Mouse (Mus musculus): ENCODE results near the gene Mgll. TPM values are rescaled to one million over a fixed set of nuclear protein-coding genes. Genes with fewer than 3 reads are reported as not detected.

The Mgll gene
- polyA plus RNA-seq, 1 experiment from 2014 or later: 29.1 TPM

- Histone ChIP-seq H3K4me2 (ENCODE audit: low read depth, low read length) (no peak overlapping the region), H3K36me3 (ENCODE audit: control insufficient read depth, insufficient read depth, low read length) (no peaks in the 10 kb centered on the region), H3K27ac (replicated peaks; ENCODE audit: low read depth, low read length) (no peak overlapping the region), H3K9ac (ENCODE audit: low read depth, low read length) (no peak overlapping the region), H3K4me1 (ENCODE audit: control insufficient read depth, insufficient read depth, low read length) (peaks cover 23% of the 10 kb centered on the region), H3K9me3 (ENCODE audit: control insufficient read depth, low read length) (no peaks in the 10 kb centered on the region), H3K27me3 (replicated peaks; ENCODE audit: control insufficient read depth, insufficient read depth, low read length) (no peaks in the 10 kb centered on the region), H3K4me3 (ENCODE audit: low read depth, low read length) (no peak overlapping the region)
- ATAC-seq (ENCODE audit: low read depth) (no peak), DNase-seq (ENCODE audit: low spot score) (no peak)
- WGBS: 79% methylated on average over 8 of the region's 8 CpGs
Observed at GRCm38 (mm10) chr6:88736337-88736736, 12.1 kb downstream of the Mgll start.

- Histone ChIP-seq H3K4me2 (ENCODE audit: low read depth, low read length) (no peak overlapping the region), H3K9me3 (ENCODE audit: control insufficient read depth, low read length) (no peaks in the 10 kb centered on the region), H3K4me3 (ENCODE audit: low read depth, low read length) (no peak overlapping the region), H3K27ac (replicated peaks; ENCODE audit: low read depth, low read length) (peak overlapping the region; percentile 48; the same call in 1 of the 2 replicates), H3K4me1 (ENCODE audit: control insufficient read depth, insufficient read depth, low read length) (peaks cover 23% of the 10 kb centered on the region), H3K27me3 (replicated peaks; ENCODE audit: control insufficient read depth, insufficient read depth, low read length) (no peaks in the 10 kb centered on the region), H3K36me3 (ENCODE audit: control insufficient read depth, insufficient read depth, low read length) (no peaks in the 10 kb centered on the region), H3K9ac (ENCODE audit: low read depth, low read length) (no peak overlapping the region)
- WGBS: 58% methylated on average over 16 of the region's 16 CpGs
- peak; percentile 41 for DNase-seq (ENCODE audit: low spot score)
- no peak for ATAC-seq (ENCODE audit: low read depth)
Observed at GRCm38 (mm10) chr6:88736741-88737508, 12.7 kb downstream of the Mgll start.

GRCm38 (mm10) chr6:88737509-88737888, 13.3 kb downstream of the Mgll start:
- no peak for ATAC-seq (ENCODE audit: low read depth)
- Histone ChIP-seq H3K27ac (replicated peaks; ENCODE audit: low read depth, low read length) (no peak overlapping the region), H3K4me3 (ENCODE audit: low read depth, low read length) (no peak overlapping the region), H3K4me2 (ENCODE audit: low read depth, low read length) (no peak overlapping the region), H3K9me3 (ENCODE audit: control insufficient read depth, low read length) (no peaks in the 10 kb centered on the region), H3K9ac (ENCODE audit: low read depth, low read length) (no peak overlapping the region), H3K36me3 (ENCODE audit: control insufficient read depth, insufficient read depth, low read length) (no peaks in the 10 kb centered on the region), H3K4me1 (ENCODE audit: control insufficient read depth, insufficient read depth, low read length) (peaks cover 23% of the 10 kb centered on the region), H3K27me3 (replicated peaks; ENCODE audit: control insufficient read depth, insufficient read depth, low read length) (no peaks in the 10 kb centered on the region)
- DNase-seq (ENCODE audit: low spot score): no peak
- 65% methylated on average over 6 of the region's 6 CpGs for WGBS

GRCm38 (mm10) chr6:88741041-88741440, 16.8 kb downstream of the Mgll start:
- WGBS: 89% methylated on average over 3 of the region's 3 CpGs
- H3K27ac ChIP-seq (replicated peaks; ENCODE audit: low read depth, low read length): no peak overlapping the region
- H3K36me3 ChIP-seq (ENCODE audit: control insufficient read depth, insufficient read depth, low read length): no peaks in the 10 kb centered on the region
- H3K4me1 ChIP-seq (ENCODE audit: control insufficient read depth, insufficient read depth, low read length): peaks cover 22% of the 10 kb centered on the region
- ATAC-seq (ENCODE audit: low read depth) (no peak), DNase-seq (ENCODE audit: low spot score) (no peak)
- no peak overlapping the region for H3K4me3 ChIP-seq (ENCODE audit: low read depth, low read length)
- no peak overlapping the region for H3K9ac ChIP-seq (ENCODE audit: low read depth, low read length)
- no peaks in the 10 kb centered on the region for H3K9me3 ChIP-seq (ENCODE audit: control insufficient read depth, low read length)
- no peak overlapping the region for H3K4me2 ChIP-seq (ENCODE audit: low read depth, low read length)
- H3K27me3 ChIP-seq (replicated peaks; ENCODE audit: control insufficient read depth, insufficient read depth, low read length): no peaks in the 10 kb centered on the region

GRCm38 (mm10) chr6:88741791-88742190, 17.6 kb downstream of the Mgll start:
- H3K27ac ChIP-seq (replicated peaks; ENCODE audit: low read depth, low read length): no peak overlapping the region

GRCm38 (mm10) chr6:88742286-88743011, 18.2 kb downstream of the Mgll start:
- H3K9ac ChIP-seq (ENCODE audit: low read depth, low read length): no peak overlapping the region
- no peaks in the 10 kb centered on the region for H3K27me3 ChIP-seq (replicated peaks; ENCODE audit: control insufficient read depth, insufficient read depth, low read length)
- H3K27ac ChIP-seq (replicated peaks; ENCODE audit: low read depth, low read length): no peak overlapping the region
- H3K4me2 ChIP-seq (ENCODE audit: low read depth, low read length): no peak overlapping the region
- WGBS: 71% methylated on average over 9 of the region's 9 CpGs
- no peak overlapping the region for H3K4me3 ChIP-seq (ENCODE audit: low read depth, low read length)
- H3K4me1 ChIP-seq (ENCODE audit: control insufficient read depth, insufficient read depth, low read length): peaks cover 16% of the 10 kb centered on the region
- H3K9me3 ChIP-seq (ENCODE audit: control insufficient read depth, low read length): no peaks in the 10 kb centered on the region
- DNase-seq (ENCODE audit: low spot score) (no peak), ATAC-seq (ENCODE audit: low read depth) (0 out of 2 replicates have a peak, but pooled peaks have one; percentile 9)
- no peaks in the 10 kb centered on the region for H3K36me3 ChIP-seq (ENCODE audit: control insufficient read depth, insufficient read depth, low read length)

More at GRCm38 (mm10) chr6:88741791-88742190, 17.6 kb downstream of the Mgll start:
- Histone ChIP-seq H3K36me3 (ENCODE audit: control insufficient read depth, insufficient read depth, low read length) (no peaks in the 10 kb centered on the region), H3K4me1 (ENCODE audit: control insufficient read depth, insufficient read depth, low read length) (peaks cover 22% of the 10 kb centered on the region), H3K9ac (ENCODE audit: low read depth, low read length) (no peak overlapping the region), H3K4me3 (ENCODE audit: low read depth, low read length) (no peak overlapping the region), H3K9me3 (ENCODE audit: control insufficient read depth, low read length) (no peaks in the 10 kb centered on the region), H3K27me3 (replicated peaks; ENCODE audit: control insufficient read depth, insufficient read depth, low read length) (no peaks in the 10 kb centered on the region), H3K4me2 (ENCODE audit: low read depth, low read length) (no peak overlapping the region)
- DNase-seq (ENCODE audit: low spot score) (no peak), ATAC-seq (ENCODE audit: low read depth) (no peak)
- 79% methylated on average over 3 of the region's 3 CpGs for WGBS

GRCm38 (mm10) chr6:88743601-88744291, 19.5 kb downstream of the Mgll start:
- H3K4me1 ChIP-seq (ENCODE audit: control insufficient read depth, insufficient read depth, low read length): peaks cover 14% of the 10 kb centered on the region
- WGBS: 61% methylated on average over 14 of the region's 14 CpGs
- peak; percentile 37; the same call in 1 of the 2 replicates for ATAC-seq (ENCODE audit: low read depth)

GRCm38 (mm10) chr6:88745027-88745426, 20.8 kb downstream of the Mgll start:
- no peak overlapping the region for H3K4me2 ChIP-seq (ENCODE audit: low read depth, low read length)
- ATAC-seq (ENCODE audit: low read depth): no peak
- 85% methylated on average over 10 of the region's 10 CpGs for WGBS

More at GRCm38 (mm10) chr6:88743601-88744291, 19.5 kb downstream of the Mgll start:
- H3K27me3 ChIP-seq (replicated peaks; ENCODE audit: control insufficient read depth, insufficient read depth, low read length): no peaks in the 10 kb centered on the region
- no peaks in the 10 kb centered on the region for H3K9me3 ChIP-seq (ENCODE audit: control insufficient read depth, low read length)
- no peaks in the 10 kb centered on the region for H3K36me3 ChIP-seq (ENCODE audit: control insufficient read depth, insufficient read depth, low read length)
- H3K4me2 ChIP-seq (ENCODE audit: low read depth, low read length): no peak overlapping the region
- DNase-seq (ENCODE audit: low spot score): no peak
- H3K27ac ChIP-seq (replicated peaks; ENCODE audit: low read depth, low read length): no peak overlapping the region
- no peak overlapping the region for H3K9ac ChIP-seq (ENCODE audit: low read depth, low read length)
- H3K4me3 ChIP-seq (ENCODE audit: low read depth, low read length): no peak overlapping the region

More at GRCm38 (mm10) chr6:88745027-88745426, 20.8 kb downstream of the Mgll start:
- H3K4me1 ChIP-seq (ENCODE audit: control insufficient read depth, insufficient read depth, low read length): peaks cover 14% of the 10 kb centered on the region
- DNase-seq (ENCODE audit: low spot score): no peak
- no peaks in the 10 kb centered on the region for H3K9me3 ChIP-seq (ENCODE audit: control insufficient read depth, low read length)
- no peaks in the 10 kb centered on the region for H3K27me3 ChIP-seq (replicated peaks; ENCODE audit: control insufficient read depth, insufficient read depth, low read length)
- no peaks in the 10 kb centered on the region for H3K36me3 ChIP-seq (ENCODE audit: control insufficient read depth, insufficient read depth, low read length)
- no peak overlapping the region for H3K27ac ChIP-seq (replicated peaks; ENCODE audit: low read depth, low read length)
- H3K9ac ChIP-seq (ENCODE audit: low read depth, low read length): no peak overlapping the region
- no peak overlapping the region for H3K4me3 ChIP-seq (ENCODE audit: low read depth, low read length)
